Mouse (Mus musculus): ENCODE data around the gene Vmn2r72. TPM values are rescaled to one million over a fixed set of nuclear protein-coding genes. Genes with fewer than 3 reads are reported as not detected.

Gene Vmn2r72
- polyA plus RNA-seq (2015; fragmentation: Nextera tagmentation; extraction: Ambion mirVana), result not detected in 2 replicates

- no peaks in the 10 kb centered on the region for H3K27me3 ChIP-seq (replicated peaks; ENCODE audit: control insufficient read depth, insufficient read depth, low read length)
- no peak within 1 kb of the TSS for H3K27ac ChIP-seq (ENCODE audit: low read depth, low read length)
- no peaks in the 10 kb centered on the region for H3K36me3 ChIP-seq (ENCODE audit: control insufficient read depth, insufficient read depth, low read length)
- H3K4me2 ChIP-seq (ENCODE audit: low read length), result no peak within 1 kb of the TSS
- no peaks in the 10 kb centered on the region for H3K4me1 ChIP-seq (ENCODE audit: control insufficient read depth, insufficient read depth, low read depth, low read length)
- no peak within 1 kb of the TSS for H3K9ac ChIP-seq (ENCODE audit: low read depth, low read length)
- H3K9me3 ChIP-seq (ENCODE audit: control insufficient read depth, low read length), result no peaks in the 10 kb centered on the region
- 93% methylated on average over 1 of the region's 1 CpGs for WGBS
- ATAC-seq, result no peak
- H3K4me3 ChIP-seq (ENCODE audit: low read length), result no peak within 1 kb of the TSS
Observed at GRCm38 (mm10) chr7:85754997-85755396, at the start of gene Vmn2r72. Vmn2r72 (minus strand) TSS chr7:85755097.

Other genes with a start within 250 kb of the Vmn2r72 start
- not detected in 2 replicates for gene Vmn2r71, start 192.0 kb downstream of the Vmn2r72 start, polyA plus RNA-seq (2015; fragmentation: Nextera tagmentation; extraction: Ambion mirVana)
- gene Vmn2r70, start 185.9 kb downstream of the Vmn2r72 start, polyA plus RNA-seq (2015; fragmentation: Nextera tagmentation; extraction: Ambion mirVana), result not detected in 2 replicates
- gene Vmn2r73, start 121.2 kb upstream of the Vmn2r72 start, polyA plus RNA-seq (2015; fragmentation: Nextera tagmentation; extraction: Ambion mirVana), result not detected in 2 replicates
- not detected in 2 replicates for gene Vmn2r74, start 206.5 kb upstream of the Vmn2r72 start, polyA plus RNA-seq (2015; fragmentation: Nextera tagmentation; extraction: Ambion mirVana)

Data from hindbrain, embryonic 16.5 days (tissue).